Mouse (Mus musculus): ENCODE data around the gene Naf1.

GRCm38 (mm10) chr8:66933746-66934145 lies 73.7 kb downstream of the Naf1 start:
- no peak for TF ChIP-seq CTCF (IDR thresholded peaks at IDR 0.05; ENCODE audit: insufficient read depth, low read depth, low read length)
- no peak for TF ChIP-seq POLR2A (IDR thresholded peaks at IDR 0.05; ENCODE audit: insufficient read depth, low read depth, low read length)

All from olfactory bulb, adult 2 months (tissue).